Comparison of ENCODE assay signal across 19 mouse cellular contexts in the genomic region with DNA sequence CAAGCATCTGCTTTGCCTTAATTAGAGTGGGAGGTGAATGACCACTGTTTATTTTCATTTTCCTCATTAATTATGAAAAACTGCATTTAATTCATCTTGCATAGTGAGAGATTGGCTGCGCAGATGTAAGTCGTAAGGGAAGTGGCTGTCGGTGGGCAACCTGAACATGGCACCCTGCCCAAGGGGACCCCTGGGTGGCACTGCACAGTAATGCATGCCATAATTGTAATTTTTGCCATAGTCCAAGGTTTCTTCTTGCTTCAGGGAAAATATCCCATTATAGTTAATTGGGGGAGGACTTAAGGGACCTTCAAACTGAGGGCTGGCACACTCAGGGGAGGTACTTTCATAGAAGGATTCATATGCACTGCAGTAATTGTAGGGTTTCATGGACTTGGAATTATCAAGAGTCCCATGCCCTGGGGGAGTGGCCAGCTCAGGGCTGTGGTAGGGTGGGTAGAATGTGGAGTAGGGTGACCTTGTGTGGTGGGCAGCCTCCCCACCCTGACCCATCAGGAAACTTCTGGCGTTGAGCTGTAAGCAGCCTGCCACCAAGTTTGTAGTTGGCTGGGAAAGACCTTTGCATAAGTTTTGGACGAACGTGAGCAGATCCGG. TPM values are rescaled to one million over a fixed set of nuclear protein-coding genes. Genes with fewer than 3 reads are reported as not detected.
DNase-seq lines count a peak whose midpoint lies in the region; ATAC-seq lines count a peak whose summit lies in the region.
"Had no signal": no experiment of that assay in that cellular context is flagged by ENCODE, and none has a peak within 500 bp of the region (broad histone marks: within the 10 kb centered on the region; RNA-seq: fewer than 3 reads in every experiment).

No protein-coding gene starts in this region.

- H3K27ac ChIP-seq in forebrain, embryonic 13.5 days, result peak overlapping the region; percentile 81
- no peak overlapping the region for H3K27ac ChIP-seq in forebrain, embryonic 11.5 days (ENCODE audit: low read depth, low read length)
- H3K27ac ChIP-seq in limb, embryonic 12.5 days, result no peak overlapping the region
- no peak overlapping the region for H3K27ac ChIP-seq in limb, embryonic 10.5 days
- peak overlapping the region; percentile 90 for H3K27ac ChIP-seq in forebrain, embryonic 15.5 days (replicated peaks)
- H3K27ac ChIP-seq in midbrain, embryonic 16.5 days (ENCODE audit: low read length), result 0 out of 2 replicates have a peak overlapping the region, but pooled peaks have one; percentile 2
- H3K27ac ChIP-seq in heart, embryonic 11.5 days (ENCODE audit: low read depth, low read length), result no peak overlapping the region
- H3K27ac ChIP-seq: intestine, embryonic 15.5 days; kidney, embryonic 15.5 days; limb, embryonic 13.5 days had no signal

- H3K4me1 ChIP-seq in forebrain, embryonic 13.5 days, result peaks cover 38% of the 10 kb centered on the region
- H3K4me1 ChIP-seq in forebrain, embryonic 11.5 days (replicated peaks; ENCODE audit: control insufficient read depth, insufficient read depth, low read length), result peaks cover 2% of the 10 kb centered on the region; the same call in 1 of the 2 replicates
- peaks cover 18% of the 10 kb centered on the region for H3K4me1 ChIP-seq in limb, embryonic 12.5 days (replicated peaks)
- H3K4me1 ChIP-seq in limb, embryonic 10.5 days, result peaks cover 19% of the 10 kb centered on the region
- H3K4me1 ChIP-seq in forebrain, embryonic 15.5 days, result peaks cover 14% of the 10 kb centered on the region
- H3K4me1 ChIP-seq in midbrain, embryonic 16.5 days (ENCODE audit: control insufficient read depth, insufficient read depth, low read length), result peaks cover 6% of the 10 kb centered on the region; the same call in 1 of the 2 replicates
- no peaks in the 10 kb centered on the region for H3K4me1 ChIP-seq in heart, embryonic 11.5 days (ENCODE audit: control insufficient read depth, insufficient read depth, low read length)

- WGBS in forebrain, embryonic 13.5 days, result 72% methylated on average over 7 of the region's 7 CpGs
- 83% methylated on average over 7 of the region's 7 CpGs for WGBS in forebrain, embryonic 11.5 days
- 85% methylated on average over 7 of the region's 7 CpGs for WGBS in limb, embryonic 12.5 days
- WGBS in limb, embryonic 10.5 days, result 87% methylated on average over 7 of the region's 7 CpGs
- WGBS in forebrain, embryonic 15.5 days, result 51% methylated on average over 7 of the region's 7 CpGs
- 80% methylated on average over 7 of the region's 7 CpGs for WGBS in midbrain, embryonic 16.5 days
- WGBS in heart, embryonic 11.5 days (ENCODE audit: insufficient replicate concordance), result 82% methylated on average over 7 of the region's 7 CpGs

- peak overlapping the region; percentile 48 for H3K4me2 ChIP-seq in forebrain, embryonic 13.5 days
- H3K4me2 ChIP-seq in forebrain, embryonic 11.5 days (ENCODE audit: low read depth, low read length, severe bottlenecking), result no peak overlapping the region
- no peak overlapping the region for H3K4me2 ChIP-seq in limb, embryonic 12.5 days
- peak overlapping the region; percentile 37 for H3K4me2 ChIP-seq in forebrain, embryonic 15.5 days (replicated peaks)
- peak overlapping the region; percentile 7; the same call in 1 of the 2 replicates for H3K4me2 ChIP-seq in midbrain, embryonic 16.5 days (ENCODE audit: low read length)
- no peak overlapping the region for H3K4me2 ChIP-seq in heart, embryonic 11.5 days
- H3K4me2 ChIP-seq: intestine, embryonic 15.5 days; kidney, embryonic 15.5 days; limb, embryonic 13.5 days had no signal

- peaks cover 4% of the 10 kb centered on the region; the same call in 1 of the 2 replicates for H3K27me3 ChIP-seq in forebrain, embryonic 13.5 days
- no peaks in the 10 kb centered on the region for H3K27me3 ChIP-seq in forebrain, embryonic 11.5 days (ENCODE audit: control insufficient read depth, insufficient read depth, low read length)
- peaks cover 31% of the 10 kb centered on the region for H3K27me3 ChIP-seq in limb, embryonic 12.5 days
- H3K27me3 ChIP-seq in limb, embryonic 10.5 days (ENCODE audit: low read depth, poor library complexity, severe bottlenecking), result peaks cover 40% of the 10 kb centered on the region
- H3K27me3 ChIP-seq in forebrain, embryonic 15.5 days, result no peaks in the 10 kb centered on the region
- H3K27me3 ChIP-seq in midbrain, embryonic 16.5 days (ENCODE audit: control insufficient read depth, insufficient read depth, low read depth, low read length), result peaks cover 5% of the 10 kb centered on the region; the same call in 1 of the 2 replicates
- peaks cover 21% of the 10 kb centered on the region for H3K27me3 ChIP-seq in heart, embryonic 11.5 days (ENCODE audit: control insufficient read depth, insufficient read depth, low read length)

- H3K9ac ChIP-seq in forebrain, embryonic 13.5 days, result peak overlapping the region; percentile 60
- no peak overlapping the region for H3K9ac ChIP-seq in forebrain, embryonic 11.5 days (ENCODE audit: low read length)
- no peak overlapping the region for H3K9ac ChIP-seq in limb, embryonic 12.5 days (replicated peaks)
- peak overlapping the region; percentile 63 for H3K9ac ChIP-seq in forebrain, embryonic 15.5 days (replicated peaks)
- no peak overlapping the region for H3K9ac ChIP-seq in midbrain, embryonic 16.5 days (ENCODE audit: low read depth, low read length)
- H3K9ac ChIP-seq in heart, embryonic 11.5 days (ENCODE audit: low read depth, low read length), result no peak overlapping the region
- H3K9ac ChIP-seq: intestine, embryonic 15.5 days; kidney, embryonic 15.5 days; limb, embryonic 13.5 days had no signal

- no peak for DNase-seq in forebrain, embryonic 11.5 days (ENCODE audit: low spot score)
- DNase-seq in limb, embryonic 10.5 days (ENCODE audit: low spot score), result no peak
- DNase-seq in urinary bladder, adult 18-20 months (ENCODE audit: low spot score in 2 of 2), result no peak
- DNase-seq: adrenal gland, postnatal 36 days; cerebellum, postnatal 36 days; heart, adult 18-20 months; heart, postnatal 10 days; lung, postnatal 36 days; thymus, postnatal 4 days had no signal

- H3K36me3 ChIP-seq in forebrain, embryonic 13.5 days (ENCODE audit: poor library complexity, severe bottlenecking), result no peaks in the 10 kb centered on the region
- H3K36me3 ChIP-seq in forebrain, embryonic 11.5 days (ENCODE audit: control insufficient read depth, insufficient read depth, low read length), result no peaks in the 10 kb centered on the region
- H3K36me3 ChIP-seq in limb, embryonic 12.5 days, result no peaks in the 10 kb centered on the region
- no peaks in the 10 kb centered on the region for H3K36me3 ChIP-seq in limb, embryonic 10.5 days
- no peaks in the 10 kb centered on the region for H3K36me3 ChIP-seq in forebrain, embryonic 15.5 days
- no peaks in the 10 kb centered on the region for H3K36me3 ChIP-seq in midbrain, embryonic 16.5 days (ENCODE audit: control insufficient read depth, insufficient read depth, low read length)
- H3K36me3 ChIP-seq in heart, embryonic 11.5 days (ENCODE audit: control insufficient read depth, insufficient read depth, low read length), result no peaks in the 10 kb centered on the region
- H3K36me3 ChIP-seq: intestine, embryonic 15.5 days; kidney, embryonic 15.5 days; limb, embryonic 13.5 days had no signal

- no peak for ATAC-seq in forebrain, embryonic 13.5 days
- ATAC-seq in forebrain, embryonic 11.5 days (replicated peaks; ENCODE audit: low FRiP score), result no peak
- ATAC-seq in limb, embryonic 12.5 days (ENCODE audit: insufficient number of reproducible peaks, insufficient read depth, low FRiP score, low TSS enrichment, low read depth), result 0 out of 2 replicates have a peak, but pooled peaks have one; percentile 13
- ATAC-seq in forebrain, embryonic 15.5 days (replicated peaks), result 0 out of 2 replicates have a peak, but pooled peaks have one; percentile 5
- no peak for ATAC-seq in midbrain, embryonic 16.5 days
- ATAC-seq in heart, embryonic 11.5 days (replicated peaks; ENCODE audit: insufficient number of reproducible peaks, low FRiP score, low TSS enrichment), result no peak
- ATAC-seq: activated CD4-positive, CD25-positive, alpha-beta regulatory T cell, adult 4 months; intestine, embryonic 15.5 days had no signal

- no peaks in the 10 kb centered on the region for H3K9me3 ChIP-seq in forebrain, embryonic 13.5 days (replicated peaks)
- H3K9me3 ChIP-seq in forebrain, embryonic 11.5 days (ENCODE audit: control insufficient read depth, low read length), result no peaks in the 10 kb centered on the region
- no peaks in the 10 kb centered on the region for H3K9me3 ChIP-seq in limb, embryonic 12.5 days
- H3K9me3 ChIP-seq in limb, embryonic 10.5 days (replicated peaks), result no peaks in the 10 kb centered on the region
- H3K9me3 ChIP-seq in forebrain, embryonic 15.5 days, result no peaks in the 10 kb centered on the region
- H3K9me3 ChIP-seq in midbrain, embryonic 16.5 days (replicated peaks; ENCODE audit: control insufficient read depth, low read length, poor library complexity, severe bottlenecking), result no peaks in the 10 kb centered on the region
- no peaks in the 10 kb centered on the region for H3K9me3 ChIP-seq in heart, embryonic 11.5 days (replicated peaks; ENCODE audit: control insufficient read depth, low read length)
- H3K9me3 ChIP-seq: intestine, embryonic 15.5 days; kidney, embryonic 15.5 days; limb, embryonic 13.5 days had no signal

- peak overlapping the region; percentile 38 for H3K4me3 ChIP-seq in forebrain, embryonic 13.5 days
- no peak overlapping the region for H3K4me3 ChIP-seq in forebrain, embryonic 11.5 days (ENCODE audit: low read depth, low read length)
- no peak overlapping the region for H3K4me3 ChIP-seq in limb, embryonic 12.5 days (replicated peaks)
- H3K4me3 ChIP-seq in limb, embryonic 10.5 days, result no peak overlapping the region
- peak overlapping the region; percentile 42 for H3K4me3 ChIP-seq in forebrain, embryonic 15.5 days
- peak overlapping the region; percentile 12; the same call in 1 of the 2 replicates for H3K4me3 ChIP-seq in midbrain, embryonic 16.5 days (ENCODE audit: low read depth, low read length)
- no peak overlapping the region for H3K4me3 ChIP-seq in heart, embryonic 11.5 days (ENCODE audit: low read depth, low read length)
- H3K4me3 ChIP-seq: intestine, embryonic 15.5 days; kidney, embryonic 15.5 days; limb, embryonic 13.5 days had no signal

RNA-seq across cellular contexts. Expression of a gene that starts 2.4 kb away (rescaled TPM):
- polyA plus RNA-seq in forebrain, embryonic 13.5 days (2015; fragmentation: Nextera tagmentation; extraction: Ambion mirVana), result 173 and 314 TPM in 2 replicates
- polyA plus RNA-seq in forebrain, embryonic 11.5 days (2014; fragmentation: Nextera tagmentation; extraction: Ambion mirVana), result 7.6 and 7.8 TPM in 2 replicates
- not detected in 2 replicates for polyA plus RNA-seq in limb, embryonic 12.5 days (2016; fragmentation: Nextera tagmentation; extraction: Ambion mirVana)
- not detected in 2 replicates for polyA plus RNA-seq in limb, embryonic 10.5 days (2016; fragmentation: Nextera tagmentation; extraction: Ambion mirVana)
- 467 and 475 TPM in 2 replicates for polyA plus RNA-seq in forebrain, embryonic 15.5 days (2015; fragmentation: Nextera tagmentation; extraction: Ambion mirVana)
- 13.5 and 18.3 TPM in 2 replicates for polyA plus RNA-seq in midbrain, embryonic 16.5 days (2015; fragmentation: Nextera tagmentation; extraction: Ambion mirVana)
- 0.46 TPM in 2 replicates for polyA plus RNA-seq in heart, embryonic 11.5 days (2014; fragmentation: Nextera tagmentation; extraction: Ambion mirVana)
- polyA plus RNA-seq: activated CD4-positive, CD25-positive, alpha-beta regulatory T cell, adult 4 months; intestine, embryonic 15.5 days; kidney, embryonic 15.5 days; limb, embryonic 13.5 days; liver, embryonic 16.5 days had no signal

Comparison
In these comparisons a context has a peak if more than half of its experiments do, and no peak if none do; other contexts are left out.
1. ATAC-seq: peak in limb, embryonic 12.5 days (single experiment) and forebrain, embryonic 15.5 days (single experiment); none in forebrain, embryonic 13.5 days (single experiment), forebrain, embryonic 11.5 days (single experiment), midbrain, embryonic 16.5 days (single experiment) and heart, embryonic 11.5 days (single experiment).
2. H3K27ac ChIP-seq: peak in forebrain, embryonic 13.5 days (single experiment), forebrain, embryonic 15.5 days (single experiment) and midbrain, embryonic 16.5 days (single experiment); none in forebrain, embryonic 11.5 days (single experiment), limb, embryonic 12.5 days (single experiment), limb, embryonic 10.5 days (single experiment) and heart, embryonic 11.5 days (single experiment).
3. H3K4me2 ChIP-seq: peak in forebrain, embryonic 13.5 days (single experiment), forebrain, embryonic 15.5 days (single experiment) and midbrain, embryonic 16.5 days (single experiment); none in forebrain, embryonic 11.5 days (single experiment), limb, embryonic 12.5 days (single experiment) and heart, embryonic 11.5 days (single experiment).
4. H3K4me3 ChIP-seq: peak in forebrain, embryonic 13.5 days (single experiment), forebrain, embryonic 15.5 days (single experiment) and midbrain, embryonic 16.5 days (single experiment); none in forebrain, embryonic 11.5 days (single experiment), limb, embryonic 12.5 days (single experiment), limb, embryonic 10.5 days (single experiment) and heart, embryonic 11.5 days (single experiment).
5. H3K9ac ChIP-seq: peak in forebrain, embryonic 13.5 days (single experiment) and forebrain, embryonic 15.5 days (single experiment); none in forebrain, embryonic 11.5 days (single experiment), limb, embryonic 12.5 days (single experiment), midbrain, embryonic 16.5 days (single experiment) and heart, embryonic 11.5 days (single experiment).